Mouse (Mus musculus) lung, adult 2 months (tissue): ENCODE data around the gene Mad1l1.

Source experiments
- CTCF ChIP-seq: fragments of 200-500 bp; IDR thresholded peaks from 2 replicates; pipeline ENCODE4 v1.5.1; 2011; ENCODE audit warnings: mild to moderate bottlenecking, low read length, control low read depth; ENCODE audit not compliant: insufficient read depth
- POLR2A ChIP-seq: fragments of 200-500 bp; IDR thresholded peaks from 2 replicates; pipeline ENCODE4 v1.6.1; 2011; ENCODE audit warnings: low read depth, mild to moderate bottlenecking, control low read depth, low read length, borderline replicate concordance; ENCODE audit errors: extremely low read depth

DNA sequence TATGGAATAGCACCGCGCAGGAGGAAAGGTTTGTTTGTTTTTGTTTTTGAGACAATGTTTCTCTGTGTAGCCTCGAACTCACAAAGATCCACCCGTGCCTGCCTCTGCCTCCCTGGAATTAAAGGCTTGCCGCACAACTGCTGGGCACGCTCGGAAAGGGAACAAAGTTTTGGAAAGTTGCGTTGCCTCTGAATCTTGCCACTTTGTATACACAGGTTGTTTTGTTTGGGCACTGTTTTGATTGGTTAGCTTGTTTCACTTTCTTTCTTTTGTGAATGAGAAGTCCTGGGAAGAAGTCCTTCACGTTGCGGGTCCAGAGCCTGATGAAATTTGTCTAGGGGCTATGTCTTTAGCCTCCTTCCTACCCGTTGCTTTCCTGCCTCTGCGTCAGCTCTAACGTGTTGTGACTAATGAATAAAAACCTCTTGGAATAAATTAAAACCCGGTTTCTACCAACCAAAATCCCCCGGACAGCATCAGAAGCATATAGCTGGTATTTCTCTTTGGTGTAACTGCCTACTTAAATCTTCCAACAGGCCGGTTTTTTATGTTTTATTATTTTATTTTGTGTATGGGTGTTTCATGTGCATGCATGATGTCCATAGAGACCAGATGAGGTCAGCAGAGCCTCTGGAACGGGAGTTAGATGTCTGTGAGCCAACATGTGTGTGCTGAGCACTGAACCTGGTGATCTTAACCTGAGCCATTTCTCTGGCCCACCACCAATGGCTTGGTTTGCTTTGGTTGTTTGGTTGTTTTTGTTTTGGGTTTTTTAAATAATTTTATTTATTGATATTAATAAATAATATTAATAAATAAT, 614 bp upstream of the Mad1l1 start:
- TF ChIP-seq CTCF: 0 out of 2 replicates have a peak, but pooled peaks have one; percentile 9
- TF ChIP-seq POLR2A: no peak
